In the genomic region with DNA sequence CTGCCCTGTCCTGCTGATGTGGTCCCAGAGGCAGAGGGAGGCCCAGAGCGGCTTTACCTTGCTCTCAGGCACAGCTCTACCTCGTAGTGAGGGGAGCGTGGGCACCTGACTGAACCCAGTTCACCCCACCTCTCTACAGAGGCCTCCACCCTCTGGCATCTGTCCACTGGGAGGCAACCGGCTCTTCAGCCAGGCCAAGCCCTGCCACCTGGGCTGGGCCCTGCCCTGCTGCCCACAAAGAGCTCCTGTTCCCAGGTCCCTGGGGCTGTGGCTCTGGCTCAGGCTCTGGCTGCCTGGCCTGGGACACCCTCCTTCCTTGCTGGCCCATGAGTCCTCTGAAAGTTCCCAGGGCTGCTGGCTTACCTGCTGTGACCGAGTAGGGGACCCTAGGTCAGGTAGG, we compare ENCODE assay signal across 9 mouse cellular contexts. TPM values are rescaled to one million over a fixed set of nuclear protein-coding genes. Genes with fewer than 3 reads are reported as not detected.
A peak's percentile ranks its signal among the peaks of the same experiment; 100 is the strongest.
DNase-seq lines count a peak whose midpoint lies in the region; ATAC-seq and TF ChIP-seq lines count a peak whose summit lies in the region.
"Had no signal": no experiment of that assay in that cellular context is flagged by ENCODE, and none has a peak within 500 bp of the region (broad histone marks: within the 10 kb centered on the region; RNA-seq: fewer than 3 reads in every experiment).

No protein-coding gene starts in this region.

- no peaks in the 10 kb centered on the region for H3K9me3 ChIP-seq in hindbrain, postnatal 0 days (ENCODE audit: low read length)
- H3K9me3 ChIP-seq: G1E had no signal

- H3K27me3 ChIP-seq in hindbrain, postnatal 0 days (ENCODE audit: insufficient read depth, low read length), result no peaks in the 10 kb centered on the region
- H3K27me3 ChIP-seq in cerebellum, adult 2 months (ENCODE audit: control insufficient read depth, insufficient read depth, low read length), result no peaks in the 10 kb centered on the region

- 0 out of 2 replicates have a peak overlapping the region, but pooled peaks have one; percentile 3 for H3K9ac ChIP-seq in hindbrain, postnatal 0 days (replicated peaks; ENCODE audit: low read length)

- peak overlapping the region; percentile 82 for H3K27ac ChIP-seq in hindbrain, postnatal 0 days
- H3K27ac ChIP-seq in cerebellum, adult 2 months (ENCODE audit: insufficient read depth, low read length), result no peak overlapping the region

- peak; percentile 31 for DNase-seq in gastrocnemius, postnatal 14 days
- no peak for DNase-seq in gastrocnemius, postnatal 4 days (ENCODE audit: low spot score in 2 of 2)
- DNase-seq in adipocyte (ENCODE audit: low spot score), result peak; percentile 48
- DNase-seq in hindbrain, postnatal 0 days (ENCODE audit: low spot score), result no peak
- DNase-seq in lung, postnatal 14 days, result peak; percentile 75
- DNase-seq in retina, postnatal 1 day, result no peak
- no peak for DNase-seq in right cerebral cortex, adult 2 months (ENCODE audit: low spot score in 2 of 2)
- DNase-seq in cerebellum, adult 2 months, result no peak

- ATAC-seq in hindbrain, postnatal 0 days, result peak; percentile 8; the same call in 1 of the 2 replicates

- no peaks in the 10 kb centered on the region for H3K4me1 ChIP-seq in hindbrain, postnatal 0 days (ENCODE audit: insufficient read depth, low read length)
- peaks cover 9% of the 10 kb centered on the region for H3K4me1 ChIP-seq in cerebellum, adult 2 months (ENCODE audit: control insufficient read depth, insufficient read depth, low read length)

- H3K36me3 ChIP-seq in hindbrain, postnatal 0 days (ENCODE audit: insufficient read depth, low read length), result peaks cover 21% of the 10 kb centered on the region
- H3K36me3 ChIP-seq: G1E had no signal

- no peak for TF ChIP-seq CTCF in hindbrain, postnatal 0 days (IDR thresholded peaks at IDR 0.05; ENCODE audit: low read depth)
- no peak for TF ChIP-seq CTCF in cerebellum, adult 2 months (IDR thresholded peaks at IDR 0.05; ENCODE audit: borderline replicate concordance, insufficient read depth, low read depth, low read length)

- no peak for TF ChIP-seq POLR2A in cerebellum, adult 2 months (IDR thresholded peaks at IDR 0.05; ENCODE audit: borderline replicate concordance, insufficient read depth, low read length)

- no peak overlapping the region for H3K4me3 ChIP-seq in hindbrain, postnatal 0 days (ENCODE audit: low read length)
- H3K4me3 ChIP-seq in cerebellum, adult 2 months (replicated peaks; ENCODE audit: insufficient read depth, low read depth, low read length), result no peak overlapping the region

- intact Hi-C loops in gastrocnemius, postnatal 14 days (cut with DNase I; ENCODE audit: low total_unique reads), result loop anchor here (5.0 kb wide), 1 partner anchor 47 kb away; no protein-coding TSS in a partner anchor

- 58% methylated on average over 5 of the region's 5 CpGs for WGBS in hindbrain, postnatal 0 days
- 70% methylated on average over 5 of the region's 5 CpGs for WGBS in cerebellum, adult 2 months

- H3K4me2 ChIP-seq in hindbrain, postnatal 0 days (ENCODE audit: low read depth, low read length), result no peak overlapping the region

RNA-seq across cellular contexts. Expression of gene Fam129b, which starts 38.4 kb away (rescaled TPM):
- total RNA-seq in gastrocnemius, postnatal 14 days (2021), result 10 to 100 TPM; 12.1 to 15.8 TPM
- total RNA-seq in gastrocnemius, postnatal 4 days (2021), result 10 to 100 TPM; 26.8 to 27.5 TPM
- 49.8 and 52.7 TPM in 2 replicates for total RNA-seq in hindbrain, postnatal 0 days (2014; rRNA removed)
- 20.8 and 23.5 TPM in 2 replicates for polyA plus RNA-seq in hindbrain, postnatal 0 days (2015; fragmentation: Nextera tagmentation; extraction: Ambion mirVana)
- 23.9 and 24.5 TPM in 2 replicates for polyA plus RNA-seq in cerebellum, adult 2 months (2012; rRNA removed)

RNA-seq across cellular contexts. Expression of gene Rpl12, which starts 47.0 kb away (rescaled TPM):
- 100 to 1,000 TPM; 105 to 143 TPM for total RNA-seq in gastrocnemius, postnatal 14 days (2021)
- total RNA-seq in gastrocnemius, postnatal 4 days (2021), result 100 to 1,000 TPM; 212 to 221 TPM
- total RNA-seq in hindbrain, postnatal 0 days (2014; rRNA removed), result 154 and 168 TPM in 2 replicates
- polyA plus RNA-seq in hindbrain, postnatal 0 days (2015; fragmentation: Nextera tagmentation; extraction: Ambion mirVana), result 92.2 and 101 TPM in 2 replicates
- polyA plus RNA-seq in cerebellum, adult 2 months (2012; rRNA removed), result 257 and 289 TPM in 2 replicates

RNA-seq across cellular contexts. Expression of gene Lrsam1, which starts 47.1 kb away (rescaled TPM):
- 10 to 100 TPM; 12.0 to 12.2 TPM for total RNA-seq in gastrocnemius, postnatal 14 days (2021)
- total RNA-seq in gastrocnemius, postnatal 4 days (2021), result 10 to 100 TPM; 20.0 to 22.0 TPM
- 37.9 and 50.0 TPM in 2 replicates for total RNA-seq in hindbrain, postnatal 0 days (2014; rRNA removed)
- polyA plus RNA-seq in hindbrain, postnatal 0 days (2015; fragmentation: Nextera tagmentation; extraction: Ambion mirVana), result 19.5 and 22.1 TPM in 2 replicates
- polyA plus RNA-seq in cerebellum, adult 2 months (2012; rRNA removed), result 32.8 and 36.7 TPM in 2 replicates

Comparison
In these comparisons a context has a peak if more than half of its experiments do, and no peak if none do; other contexts are left out.
1. DNase-seq: peak in gastrocnemius, postnatal 14 days (single experiment), adipocyte (single experiment) and lung, postnatal 14 days (single experiment); none in gastrocnemius, postnatal 4 days (0 of 2), hindbrain, postnatal 0 days (single experiment), retina, postnatal 1 day (single experiment), right cerebral cortex, adult 2 months (0 of 2) and cerebellum, adult 2 months (0 of 2).